Mouse (Mus musculus) kidney, embryonic 15.5 days (tissue): ENCODE measurements around the gene Rcbtb1. TPM values are rescaled to one million over a fixed set of nuclear protein-coding genes. Genes with fewer than 3 reads are reported as not detected.
"Not testable (repeated sequence)": the region's sequence is repeated elsewhere in the genome, so short reads cannot be mapped to it uniquely, and the experiment has no call there.

Source experiments
- ATAC-seq: fragments of 200-750 bp; cut with Nextera tagmentation; replicated peaks from 2 replicates; pipeline ENCODE4 v1.8.0; 2017; ENCODE audit warnings: moderate TSS enrichment; ENCODE audit not compliant: low FRiP score
- H3K27ac ChIP-seq: fragments of 300-500 bp; sonication (generic); 2 replicates; pipeline ENCODE4 v1.5.1; 2015; ENCODE audit warnings: mild to moderate bottlenecking, inconsistent platforms
- H3K27me3 ChIP-seq: fragments of 300-500 bp; sonication (generic); 2 replicates; pipeline ENCODE4 v1.6.1; 2015; ENCODE audit warnings: inconsistent platforms
- H3K36me3 ChIP-seq: fragments of 300-500 bp; sonication (generic); 2 replicates; pipeline ENCODE4 v1.6.1; 2015; ENCODE audit warnings: inconsistent platforms
- H3K4me1 ChIP-seq: fragments of 300-500 bp; sonication (generic); 2 replicates; pipeline ENCODE4 v1.6.1; 2015; ENCODE audit warnings: inconsistent platforms
- H3K4me2 ChIP-seq: fragments of 300-500 bp; sonication (generic); 2 replicates; pipeline ENCODE4 v1.6.1; 2015; ENCODE audit warnings: moderate library complexity, mild to moderate bottlenecking, inconsistent platforms
- H3K4me3 ChIP-seq: fragments of 300-500 bp; sonication (generic); replicated peaks from 2 replicates; pipeline ENCODE4 v1.5.1; 2015; ENCODE audit warnings: mild to moderate bottlenecking, inconsistent platforms
- H3K9ac ChIP-seq: fragments of 300-500 bp; sonication (generic); 2 replicates; pipeline ENCODE4 v1.6.1; 2015; ENCODE audit warnings: mild to moderate bottlenecking, inconsistent platforms
- H3K9me3 ChIP-seq: fragments of 300-500 bp; sonication (generic); replicated peaks from 2 replicates; pipeline ENCODE4 v1.6.1; 2016; ENCODE audit warnings: inconsistent platforms
- WGBS: fragments of 180-500 bp; shearing (Covaris S2); methylation state at CpG from one replicate; pipeline ENCODE4 v1.1.7; 2015; ENCODE audit warnings: mixed read lengths; 5-methylcytosine and 5-hydroxymethylcytosine counted together
- polyA plus RNA-seq: library from polyadenylated mRNA; unstranded; fragments of >200 nt; fragmentation: Nextera tagmentation; extraction: Ambion mirVana; gene quantifications from 2 replicates; pipeline ENCODE4 v1.2.1, GENCODE M21; 2015

The Rcbtb1 gene
- polyA plus RNA-seq, 1 experiment from 2014 or later: 67.2 TPM

GRCm38 (mm10) chr14:59219241-59219640 lies 18.2 kb downstream of the Rcbtb1 start:
- Histone ChIP-seq H3K4me1 (no peaks in the 10 kb centered on the region), H3K4me2 (no peak overlapping the region), H3K36me3 (peaks cover 78% of the 10 kb centered on the region), H3K9me3 (no peaks in the 10 kb centered on the region), H3K4me3 (no peak overlapping the region), H3K27ac (no peak overlapping the region), H3K9ac (no peak overlapping the region), H3K27me3 (no peaks in the 10 kb centered on the region)
- ATAC-seq: no peak
- 85% methylated on average over 3 of the region's 3 CpGs for WGBS

- Histone ChIP-seq H3K36me3 (peaks cover 96% of the 10 kb centered on the region), H3K27me3 (no peaks in the 10 kb centered on the region), H3K4me2 (no peak overlapping the region), H3K27ac (no peak overlapping the region), H3K9me3 (no peaks in the 10 kb centered on the region), H3K9ac (no peak overlapping the region), H3K4me3 (no peak overlapping the region), H3K4me1 (no peaks in the 10 kb centered on the region)
- 95% methylated on average over 11 of the region's 11 CpGs for WGBS
- no peak for ATAC-seq
Observed at GRCm38 (mm10) chr14:59226240-59226639, 25.2 kb downstream of the Rcbtb1 start.

GRCm38 (mm10) chr14:59229822-59230221 lies 28.8 kb downstream of the Rcbtb1 start:
- peaks cover 98% of the 10 kb centered on the region for H3K36me3 ChIP-seq

GRCm38 (mm10) chr14:59230331-59230966 lies 29.4 kb downstream of the Rcbtb1 start:
- peaks cover 98% of the 10 kb centered on the region for H3K36me3 ChIP-seq
- H3K9ac ChIP-seq: no peak overlapping the region
- 94% methylated on average over 21 of the region's 21 CpGs for WGBS
- H3K27me3 ChIP-seq: no peaks in the 10 kb centered on the region
- H3K27ac ChIP-seq: no peak overlapping the region
- H3K4me1 ChIP-seq: no peaks in the 10 kb centered on the region
- no peaks in the 10 kb centered on the region for H3K9me3 ChIP-seq
- H3K4me2 ChIP-seq: no peak overlapping the region
- H3K4me3 ChIP-seq: no peak overlapping the region
- ATAC-seq: no peak

More at GRCm38 (mm10) chr14:59229822-59230221, 28.8 kb downstream of the Rcbtb1 start:
- no peak overlapping the region for H3K9ac ChIP-seq
- no peak for ATAC-seq
- no peak overlapping the region for H3K4me2 ChIP-seq
- H3K9me3 ChIP-seq: no peaks in the 10 kb centered on the region
- no peak overlapping the region for H3K4me3 ChIP-seq
- H3K4me1 ChIP-seq: no peaks in the 10 kb centered on the region
- WGBS: 94% methylated on average over 3 of the region's 3 CpGs
- no peaks in the 10 kb centered on the region for H3K27me3 ChIP-seq
- no peak overlapping the region for H3K27ac ChIP-seq

GRCm38 (mm10) chr14:59232003-59232402 lies 31.0 kb downstream of the Rcbtb1 start:
- 74% methylated on average over 5 of the region's 5 CpGs for WGBS
- Histone ChIP-seq H3K36me3 (peaks cover 96% of the 10 kb centered on the region), H3K4me3 (no peak overlapping the region)

DNA sequence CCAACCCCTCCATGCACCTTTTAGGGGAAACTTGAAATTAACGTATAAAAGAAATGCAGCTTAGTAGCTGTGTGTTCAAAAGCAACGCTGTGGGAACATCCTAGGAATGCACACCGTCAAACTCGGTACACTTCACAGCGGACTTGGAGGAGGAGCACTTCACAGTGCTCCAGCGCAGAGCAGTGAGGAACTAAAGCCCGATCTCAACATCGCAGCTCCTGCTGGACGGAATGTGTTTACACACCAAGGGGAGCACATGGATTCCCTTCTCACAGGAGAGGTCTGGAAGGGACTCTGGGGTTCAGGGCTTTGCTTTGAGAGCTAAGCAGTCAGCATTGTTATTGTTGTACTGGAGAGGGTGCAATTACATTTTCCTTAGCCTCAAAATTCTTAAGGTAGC lies 32.6 kb downstream of the Rcbtb1 start:
- Histone ChIP-seq H3K4me2 (no peak overlapping the region), H3K27me3 (no peaks in the 10 kb centered on the region), H3K9me3 (no peaks in the 10 kb centered on the region), H3K36me3 (peaks cover 96% of the 10 kb centered on the region), H3K27ac (no peak overlapping the region), H3K4me3 (no peak overlapping the region), H3K9ac (no peak overlapping the region), H3K4me1 (no peaks in the 10 kb centered on the region)
- no peak for ATAC-seq
- 91% methylated on average over 9 of the region's 9 CpGs for WGBS

More at GRCm38 (mm10) chr14:59232003-59232402, 31.0 kb downstream of the Rcbtb1 start:
- no peaks in the 10 kb centered on the region for H3K9me3 ChIP-seq
- H3K4me2 ChIP-seq: no peak overlapping the region
- no peak overlapping the region for H3K9ac ChIP-seq
- H3K27ac ChIP-seq: no peak overlapping the region
- H3K4me1 ChIP-seq: no peaks in the 10 kb centered on the region
- no peak for ATAC-seq
- no peaks in the 10 kb centered on the region for H3K27me3 ChIP-seq

GRCm38 (mm10) chr14:59250350-59250749 lies 49.3 kb downstream of the Rcbtb1 start:
- not testable (repeated sequence) for H3K9me3 ChIP-seq, H3K36me3 ChIP-seq, H3K9ac ChIP-seq, H3K4me3 ChIP-seq, H3K27ac ChIP-seq, H3K4me1 ChIP-seq, H3K4me2 ChIP-seq, ATAC-seq, H3K27me3 ChIP-seq
- 60% methylated on average over 5 of the region's 5 CpGs for WGBS

- not testable (repeated sequence) for H3K27me3 ChIP-seq
- 85% methylated on average over 1 of the region's 1 CpGs for WGBS
Observed at GRCm38 (mm10) chr14:59255861-59256260, 54.9 kb downstream of the Rcbtb1 start.

DNA sequence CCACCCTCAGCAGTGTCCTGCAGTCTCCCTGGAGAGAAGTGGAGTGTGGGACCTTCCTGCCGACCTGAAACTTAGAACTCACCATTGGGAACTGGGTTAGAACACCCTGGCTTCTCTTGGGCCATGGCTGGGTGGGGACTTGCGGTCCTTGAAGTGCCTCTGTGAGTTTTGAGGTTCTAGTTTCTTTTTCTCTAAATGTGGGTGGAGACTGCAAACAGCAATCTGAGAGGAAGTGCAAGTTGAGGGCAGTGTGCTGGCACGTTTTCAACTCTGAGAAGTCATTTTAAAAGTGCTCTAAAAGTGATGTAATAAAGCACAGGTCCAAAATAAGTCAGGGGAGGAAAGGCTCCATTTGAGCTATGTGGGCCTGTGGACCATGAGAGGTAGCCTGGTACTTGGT lies 59.0 kb downstream of the Rcbtb1 start, which contains the start of gene Gm6904:
Gene Gm6904, minus strand, starts transcription at position 161 of the 400 bp plus-strand sequence.
- H3K9me3 ChIP-seq: no peaks in the 10 kb centered on the region
- H3K4me3 ChIP-seq: no peak within 1 kb of the TSS
- H3K4me2 ChIP-seq: no peak within 1 kb of the TSS
- no peak within 1 kb of the TSS for H3K9ac ChIP-seq
- H3K27ac ChIP-seq: no peak within 1 kb of the TSS
- no peak for ATAC-seq
- WGBS: 68% methylated on average over 3 of the region's 3 CpGs
- no peaks in the 10 kb centered on the region for H3K36me3 ChIP-seq
- no peaks in the 10 kb centered on the region for H3K4me1 ChIP-seq
- no peaks in the 10 kb centered on the region for H3K27me3 ChIP-seq

More at GRCm38 (mm10) chr14:59255861-59256260, 54.9 kb downstream of the Rcbtb1 start:
- H3K4me2 ChIP-seq, H3K9me3 ChIP-seq, H3K36me3 ChIP-seq, H3K27ac ChIP-seq, ATAC-seq, H3K9ac ChIP-seq, H3K4me1 ChIP-seq, H3K4me3 ChIP-seq: not testable (repeated sequence)

DNA sequence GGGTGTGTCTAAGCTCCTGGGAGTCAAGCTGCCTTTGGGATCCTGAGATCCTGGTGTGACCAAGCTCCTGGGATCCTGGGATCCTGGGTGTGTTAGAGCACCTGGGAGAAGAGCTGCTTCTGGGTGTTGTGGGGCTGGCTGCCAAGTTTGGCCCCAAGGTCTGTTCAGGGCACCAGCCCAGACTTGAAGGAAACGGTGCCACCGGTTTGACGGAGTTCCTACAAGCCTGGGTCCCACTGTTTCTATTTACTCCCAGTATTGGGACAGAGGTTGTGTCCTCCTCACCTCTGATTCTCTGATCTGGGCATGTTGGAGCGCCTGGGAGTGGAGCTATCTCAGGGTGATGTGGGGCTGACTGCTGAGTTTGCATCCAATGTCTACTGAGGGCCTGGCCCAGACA lies 74.0 kb downstream of the Rcbtb1 start:
- not testable (repeated sequence) for H3K4me3 ChIP-seq, H3K4me2 ChIP-seq, H3K9ac ChIP-seq, H3K27me3 ChIP-seq, H3K4me1 ChIP-seq, ATAC-seq, H3K36me3 ChIP-seq, H3K9me3 ChIP-seq, H3K27ac ChIP-seq
- 96% methylated on average over 4 of the region's 4 CpGs for WGBS

Other genes with a start within 250 kb of the Rcbtb1 start
- not detected in 2 replicates for gene 1700129C05Rik, start 58.3 kb upstream of the Rcbtb1 start, polyA plus RNA-seq
- not detected in 2 replicates for gene Gm5142, start 22.5 kb upstream of the Rcbtb1 start, polyA plus RNA-seq
- not detected in 2 replicates for gene Gm6904, start 59.0 kb downstream of the Rcbtb1 start, polyA plus RNA-seq
- gene Phf11a, start 96.3 kb downstream of the Rcbtb1 start, polyA plus RNA-seq: not detected in 2 replicates
- 0.69 and 1.5 TPM in 2 replicates for gene Phf11b, start 140.1 kb downstream of the Rcbtb1 start, polyA plus RNA-seq
- 0.71 and 1.1 TPM in 2 replicates for gene Phf11d, start 164.3 kb downstream of the Rcbtb1 start, polyA plus RNA-seq
- 0.53 and 0.63 TPM in 2 replicates for gene Phf11c, start 194.2 kb downstream of the Rcbtb1 start, polyA plus RNA-seq
- 9.8 and 10.4 TPM in 2 replicates for gene Setdb2, start 239.7 kb downstream of the Rcbtb1 start, polyA plus RNA-seq
- 41.1 and 42.3 TPM in 2 replicates for gene Cab39l, start 239.8 kb downstream of the Rcbtb1 start, polyA plus RNA-seq